Mouse (Mus musculus) ES-Bruce4 (cell line): ENCODE measurements at regions not wholly inside any gene's neighbourhood (a gene's known extent, or its start where the extent isn't known, plus 50 kb on each side); places are given as distances from the start of the nearest gene placed in this dataset.

Source experiments
- CTCF ChIP-seq: IDR thresholded peaks from one replicate; pipeline ENCODE4 v1.8.1; 2011; ENCODE audit warnings: low read depth, low read length
- EP300 ChIP-seq: IDR thresholded peaks from 2 replicates; pipeline ENCODE4 v1.6.1; 2011; ENCODE audit warnings: low read depth, low read length; ENCODE audit not compliant: insufficient read depth
- POLR2A ChIP-seq: IDR thresholded peaks from one replicate; pipeline ENCODE4 v1.8.1; 2011; ENCODE audit warnings: low read length; ENCODE audit not compliant: insufficient read depth

GRCm38 (mm10) chr11:112861233-112861632 is 79.2 kb downstream of the Sox9 start:
- TF ChIP-seq CTCF (no peak), POLR2A (no peak), EP300 (no peak)
